Mouse (Mus musculus) liver, adult (tissue): ENCODE results near the gene Mrvi1.

ENCODE experiments used
- GATA4 ChIP-seq: IDR thresholded peaks from 2 replicates; pipeline ENCODE4 v1.6.1; 2014; ENCODE audit warnings: mild to moderate bottlenecking, low read length; ENCODE audit not compliant: insufficient replicate concordance

Gene Mrvi1

GRCm38 (mm10) chr7:110933999-110934398 is 48.3 kb downstream of the Mrvi1 start:
- TF ChIP-seq GATA4: no peak

- TF ChIP-seq GATA4: no peak
These were observed 48.9 kb downstream of the Mrvi1 start for GRCm38 (mm10) chr7:110933329-110933728.

GRCm38 (mm10) chr7:110930118-110930854 is 52.0 kb downstream of the Mrvi1 start:
- TF ChIP-seq GATA4: no peak

- no peak for TF ChIP-seq GATA4
These were observed 55.7 kb downstream of the Mrvi1 start for GRCm38 (mm10) chr7:110926562-110926961.

- TF ChIP-seq GATA4: no peak
These were observed 61.7 kb downstream of the Mrvi1 start for GRCm38 (mm10) chr7:110920331-110921261.

- no peak for TF ChIP-seq GATA4
These were observed 62.5 kb downstream of the Mrvi1 start for GRCm38 (mm10) chr7:110919721-110920120.

- no peak for TF ChIP-seq GATA4
These were observed 66.3 kb downstream of the Mrvi1 start for GRCm38 (mm10) chr7:110915913-110916312.

GRCm38 (mm10) chr7:110914531-110914930 is 67.7 kb downstream of the Mrvi1 start:
- TF ChIP-seq GATA4: no peak

- no peak for TF ChIP-seq GATA4
These were observed 68.5 kb downstream of the Mrvi1 start for GRCm38 (mm10) chr7:110913754-110914153.

- TF ChIP-seq GATA4: no peak
These were observed 73.8 kb downstream of the Mrvi1 start for GRCm38 (mm10) chr7:110908209-110909144.

- no peak for TF ChIP-seq GATA4
These were observed 75.7 kb downstream of the Mrvi1 start for GRCm38 (mm10) chr7:110906566-110906965.

GRCm38 (mm10) chr7:110903226-110903625 is 79.0 kb downstream of the Mrvi1 start:
- TF ChIP-seq GATA4: no peak; the same call in 1 of the 2 replicates

GRCm38 (mm10) chr7:110897202-110897601 is 85.1 kb downstream of the Mrvi1 start:
- TF ChIP-seq GATA4: no peak

- TF ChIP-seq GATA4: no peak
These were observed 85.8 kb downstream of the Mrvi1 start for GRCm38 (mm10) chr7:110896453-110896852.

GRCm38 (mm10) chr7:110894673-110895072 is 87.6 kb downstream of the Mrvi1 start:
- no peak for TF ChIP-seq GATA4

GRCm38 (mm10) chr7:110893943-110894610 is 88.2 kb downstream of the Mrvi1 start:
- peak; percentile 28; the same call in 1 of the 2 replicates for TF ChIP-seq GATA4
